Mouse (Mus musculus) adrenal gland, adult 18-20 months (tissue): ENCODE data around the gene Nog. TPM values are rescaled to one million over a fixed set of nuclear protein-coding genes. Genes with fewer than 3 reads are reported as not detected.

Experiments
- DNase-seq, 2 experiments: peaks; one replicate each; pipeline ENCODE4 v3.0.0; 2021 to 2022; ENCODE audit warnings: low spot score in 2 of 2
- long read RNA-seq, 2 experiments: library from polyadenylated mRNA; stranded (forward); transcript quantifications; one replicate each; pipeline ENCODE4 v2.0.0; 2021
- total RNA-seq, 2 experiments: library from RNA; stranded (reverse); gene quantifications; 1 replicate in 1 of 2; 2 replicates in 1 of 2; pipeline ENCODE4 v1.2.3; 2021

Nog gene
- 1 to 10 TPM in 1 of 2 experiments, under 1 TPM in 1; 0.46 to 1.2 TPM for total RNA-seq
- long read RNA-seq, experiment 1, partial matches to known transcripts: 0 of 1 reads
- long read RNA-seq, experiment 1, other reads (novel, unspliced or antisense): 0 of 1 reads
- long read RNA-seq, experiment 2: 0 reads

GRCm38 (mm10) chr11:89302056-89302815 lies at the start of gene Nog:
TSS of gene Nog (minus strand) at chr11:89302332.
- peak; percentile 37 to 43 for DNase-seq

- DNase-seq: no peak
Measured at GRCm38 (mm10) chr11:89340238-89340637, 38.1 kb upstream of the Nog start.

GRCm38 (mm10) chr11:89339783-89340182 lies 37.7 kb upstream of the Nog start:
- no peak for DNase-seq

- DNase-seq: no peak
Measured at GRCm38 (mm10) chr11:89337910-89338309, 35.8 kb upstream of the Nog start.

- no peak for DNase-seq
Measured at GRCm38 (mm10) chr11:89327089-89327881, 25.2 kb upstream of the Nog start.

GRCm38 (mm10) chr11:89321775-89322174 lies 19.6 kb upstream of the Nog start:
- DNase-seq: no peak

- DNase-seq: no peak
Measured at GRCm38 (mm10) chr11:89319675-89320074, 17.5 kb upstream of the Nog start.

- no peak for DNase-seq
Measured at GRCm38 (mm10) chr11:89318324-89318723, 16.2 kb upstream of the Nog start.

GRCm38 (mm10) chr11:89317757-89318156 lies 15.6 kb upstream of the Nog start:
- DNase-seq: no peak

- no peak for DNase-seq
Measured at GRCm38 (mm10) chr11:89314374-89314773, 12.2 kb upstream of the Nog start.

- DNase-seq: no peak
Measured at GRCm38 (mm10) chr11:89312378-89312777, 10.2 kb upstream of the Nog start.

GRCm38 (mm10) chr11:89310217-89310616 lies 8.1 kb upstream of the Nog start:
- no peak for DNase-seq

GRCm38 (mm10) chr11:89303421-89303820 lies 1.3 kb upstream of the Nog start:
- peak; percentile 84 to 85 for DNase-seq

- peak; percentile 53 to 58 for DNase-seq
Measured at GRCm38 (mm10) chr11:89302816-89303180, 666 bp upstream of the Nog start.

GRCm38 (mm10) chr11:89301331-89302055 lies 639 bp downstream of the Nog start:
- DNase-seq: peak in 1 of 2 experiments; percentile 13

- DNase-seq: no peak
Measured at GRCm38 (mm10) chr11:89299784-89300775, 2.1 kb downstream of the Nog start.

- no peak for DNase-seq
Measured at GRCm38 (mm10) chr11:89299116-89299783, 2.9 kb downstream of the Nog start.

GRCm38 (mm10) chr11:89298285-89299010 lies 3.7 kb downstream of the Nog start:
- peak in 1 of 2 experiments; percentile 32 for DNase-seq

GRCm38 (mm10) chr11:89297521-89297920 lies 4.6 kb downstream of the Nog start:
- no peak for DNase-seq
